In genomic region chr10:128547361-128548032, GRCm38 (mm10) we compare ENCODE assay signal across 8 mouse cellular contexts. TPM values are rescaled to one million over a fixed set of nuclear protein-coding genes. Genes with fewer than 3 reads are reported as not detected.
DNase-seq lines count a peak whose midpoint lies in the region; ATAC-seq and TF ChIP-seq lines count a peak whose summit lies in the region.

Gene Zc3h10 (minus strand): TSS chr10:128547774.

- peak; percentile 92 for ATAC-seq in forebrain, postnatal 0 days
- peak; percentile 90 for ATAC-seq in lung, embryonic 16.5 days (ENCODE audit: low read depth)

- H3K79me2 ChIP-seq in MEL (ENCODE audit: control insufficient read depth, insufficient read depth, low read length, poor library complexity): peaks cover 18% of the 10 kb centered on the region

- H3K9me3 ChIP-seq in MEL (replicated peaks; ENCODE audit: insufficient read depth, low read length): no peaks in the 10 kb centered on the region
- no peaks in the 10 kb centered on the region for H3K9me3 ChIP-seq in forebrain, postnatal 0 days (ENCODE audit: low read length)
- no peaks in the 10 kb centered on the region for H3K9me3 ChIP-seq in lung, embryonic 16.5 days (ENCODE audit: control insufficient read depth, low read length)

- H3K4me3 ChIP-seq in MEL (ENCODE audit: control insufficient read depth in 1 of 2, insufficient read depth in 1 of 2, low read depth in 2 of 2, low read length in 2 of 2): peak within 1 kb of the TSS; percentile 75 to 96
- peak within 1 kb of the TSS; percentile 79 for H3K4me3 ChIP-seq in cerebellum, adult 2 months (replicated peaks; ENCODE audit: insufficient read depth, low read depth, low read length)
- peak within 1 kb of the TSS; percentile 74 for H3K4me3 ChIP-seq in forebrain, postnatal 0 days (ENCODE audit: low read depth, low read length)
- peak within 1 kb of the TSS; percentile 88 for H3K4me3 ChIP-seq in lung, embryonic 16.5 days (ENCODE audit: low read length)

- peak within 1 kb of the TSS; percentile 84 for H3K4me2 ChIP-seq in forebrain, postnatal 0 days (ENCODE audit: low read depth)
- H3K4me2 ChIP-seq in lung, embryonic 16.5 days (ENCODE audit: low read depth, low read length): peak within 1 kb of the TSS; percentile 91

- peak within 1 kb of the TSS; percentile 97 for H3K27ac ChIP-seq in MEL (ENCODE audit: control insufficient read depth, low read depth, low read length)
- peak within 1 kb of the TSS; percentile 55 for H3K27ac ChIP-seq in cerebellum, adult 2 months (ENCODE audit: insufficient read depth, low read length)
- peak within 1 kb of the TSS; percentile 99 for H3K27ac ChIP-seq in forebrain, postnatal 0 days (ENCODE audit: low read depth, low read length)
- peak within 1 kb of the TSS; percentile 97 for H3K27ac ChIP-seq in lung, embryonic 16.5 days (ENCODE audit: low read length)

- H3K36me3 ChIP-seq in MEL (ENCODE audit: control insufficient read depth in 1 of 2, insufficient read depth in 2 of 2, low read length in 2 of 2): peaks cover 0 to 8% of the 10 kb centered on the region in 2 experiments; a peak in 2 of 4 replicates
- peaks cover 31% of the 10 kb centered on the region for H3K36me3 ChIP-seq in forebrain, postnatal 0 days (ENCODE audit: insufficient read depth)
- H3K36me3 ChIP-seq in lung, embryonic 16.5 days (ENCODE audit: control insufficient read depth, insufficient read depth, low read length): peaks cover 23% of the 10 kb centered on the region

- peak in 2 of 3 experiments; percentile 31 to 49; a peak in 4 of 6 replicates for TF ChIP-seq CTCF in MEL (IDR thresholded peaks at IDR 0.05 in 2 of 3, conservative IDR thresholded peaks at IDR 0.05 in 1 of 3; ENCODE audit: control insufficient read depth in 1 of 3, insufficient read depth in 1 of 3, low read depth in 2 of 3, low read length in 3 of 3, poor library complexity in 1 of 3, severe bottlenecking in 1 of 3)
- TF ChIP-seq CTCF in cerebellum, adult 2 months (IDR thresholded peaks at IDR 0.05; ENCODE audit: borderline replicate concordance, insufficient read depth, low read depth, low read length): no peak; the same call in 1 of the 2 replicates
- peak; percentile 73 for TF ChIP-seq CTCF in forebrain, postnatal 0 days (IDR thresholded peaks at IDR 0.05; ENCODE audit: low read depth)

- no peaks in the 10 kb centered on the region for H3K27me3 ChIP-seq in MEL (ENCODE audit: control insufficient read depth in 1 of 2, insufficient read depth in 2 of 2, low read length in 2 of 2)
- no peaks in the 10 kb centered on the region for H3K27me3 ChIP-seq in cerebellum, adult 2 months (ENCODE audit: control insufficient read depth, insufficient read depth, low read length)
- no peaks in the 10 kb centered on the region for H3K27me3 ChIP-seq in forebrain, postnatal 0 days (ENCODE audit: insufficient read depth, low read length)
- H3K27me3 ChIP-seq in lung, embryonic 16.5 days (ENCODE audit: control insufficient read depth, insufficient read depth, low read depth, low read length): no peaks in the 10 kb centered on the region

- under 1% methylated on average over 50 of the region's 50 CpGs for WGBS in cerebellum, adult 2 months
- WGBS in forebrain, postnatal 0 days: under 1% methylated on average over 48 of the region's 50 CpGs
- under 1% methylated on average over 42 of the region's 50 CpGs for WGBS in lung, embryonic 16.5 days

- peak; percentile 81 to 96 for TF ChIP-seq POLR2A in MEL (IDR thresholded peaks at IDR 0.05; ENCODE audit: control insufficient read depth in 1 of 2, insufficient read depth in 1 of 2, low read depth in 1 of 2, low read length in 2 of 2, poor library complexity in 1 of 2)
- TF ChIP-seq POLR2A in cerebellum, adult 2 months (IDR thresholded peaks at IDR 0.05; ENCODE audit: borderline replicate concordance, insufficient read depth, low read length): peak; percentile 68; the same call in 1 of the 2 replicates

- no peak for TF ChIP-seq RAD21 in MEL (IDR thresholded peaks at IDR 0.05; ENCODE audit: low read depth, low read length)

- peaks cover 0 to 16% of the 10 kb centered on the region in 2 experiments; a peak in 2 of 4 replicates for H3K4me1 ChIP-seq in MEL (ENCODE audit: control insufficient read depth in 1 of 2, insufficient read depth in 2 of 2, low read length in 2 of 2)
- peaks cover 3% of the 10 kb centered on the region; the same call in 1 of the 2 replicates for H3K4me1 ChIP-seq in cerebellum, adult 2 months (ENCODE audit: control insufficient read depth, insufficient read depth, low read length)
- peaks cover 7% of the 10 kb centered on the region; the same call in 1 of the 2 replicates for H3K4me1 ChIP-seq in forebrain, postnatal 0 days (ENCODE audit: insufficient read depth)
- peaks cover 10% of the 10 kb centered on the region for H3K4me1 ChIP-seq in lung, embryonic 16.5 days (replicated peaks; ENCODE audit: control insufficient read depth, insufficient read depth, low read length)

- H3K9ac ChIP-seq in MEL (ENCODE audit: control insufficient read depth, low read depth, low read length, poor library complexity, severe bottlenecking): peak within 1 kb of the TSS; percentile 100
- peak within 1 kb of the TSS; percentile 92 for H3K9ac ChIP-seq in forebrain, postnatal 0 days
- peak within 1 kb of the TSS; percentile 94 for H3K9ac ChIP-seq in lung, embryonic 16.5 days (ENCODE audit: low read length)

- peak; percentile 99 for DNase-seq in MEL (ENCODE audit: low read depth, low spot score)
- peak; percentile 94 to 98 for DNase-seq in cerebellum, adult 2 months
- peak; percentile 97 for DNase-seq in forebrain, postnatal 0 days
- peak; percentile 93 for DNase-seq in heart, postnatal 4 days
- peak; percentile 88 for DNase-seq in layer of hippocampus, adult 9-10 months (ENCODE audit: low spot score)
- peak; percentile 75 for DNase-seq in ovary, postnatal 10 days (ENCODE audit: low spot score)
- DNase-seq in thymus, postnatal 10 days (ENCODE audit: low spot score in 2 of 2): peak; percentile 94 to 96

- TF ChIP-seq EP300 in MEL (IDR thresholded peaks at IDR 0.05; ENCODE audit: low read depth in 1 of 2, low read length in 2 of 2): peak in 1 of 2 experiments; percentile 58; a peak in 2 of 4 replicates

TF ChIP-seq in MEL, 35 proteins besides CTCF, POLR2A, EP300 and RAD21 (continues in another document):
- peak; percentile 100 for TF ChIP-seq POLR2AphosphoS2 (IDR thresholded peaks at IDR 0.05; ENCODE audit: low read length)
- peak; percentile 81 for TF ChIP-seq NELFE (IDR thresholded peaks at IDR 0.05; ENCODE audit: low read depth, low read length)
- peak; percentile 99 for TF ChIP-seq HCFC1 (IDR thresholded peaks at IDR 0.05; ENCODE audit: low read depth, low read length)
- no peak; the same call in 1 of the 2 replicates for TF ChIP-seq CHD1 (IDR thresholded peaks at IDR 0.05; ENCODE audit: low read depth, low read length)
- peak; percentile 24; the same call in 1 of the 2 replicates for TF ChIP-seq BHLHE40 (IDR thresholded peaks at IDR 0.05; ENCODE audit: borderline replicate concordance, low read depth, low read length)
- peak; percentile 56 for TF ChIP-seq TBP (IDR thresholded peaks at IDR 0.05; ENCODE audit: low read depth, low read length)
- TF ChIP-seq ZKSCAN1 (IDR thresholded peaks at IDR 0.05; ENCODE audit: low read depth, low read length): no peak
- TF ChIP-seq ZMIZ1 (IDR thresholded peaks at IDR 0.05; ENCODE audit: low read depth, low read length): peak; percentile 98; the same call in 1 of the 2 replicates
- TF ChIP-seq POLR2AphosphoS5 (IDR thresholded peaks at IDR 0.05; ENCODE audit: borderline replicate concordance, low read depth, low read length): no peak
- TF ChIP-seq SIN3A (IDR thresholded peaks at IDR 0.05; ENCODE audit: low read length): peak; percentile 98
- TF ChIP-seq RCOR1 (IDR thresholded peaks at IDR 0.05; ENCODE audit: low read depth, low read length): peak; percentile 51; the same call in 1 of the 2 replicates
- TF ChIP-seq E2F4 (IDR thresholded peaks at IDR 0.05; ENCODE audit: borderline replicate concordance, low read depth, low read length): no peak
- peak; percentile 89 for TF ChIP-seq KAT2A (conservative IDR thresholded peaks at IDR 0.05; ENCODE audit: low read depth, low read length)
- peak; percentile 89 for TF ChIP-seq CHD2 (IDR thresholded peaks at IDR 0.05; ENCODE audit: low read length)
- TF ChIP-seq MAFK (IDR thresholded peaks at IDR 0.05; ENCODE audit: borderline replicate concordance, low read depth, low read length): no peak; the same call in 1 of the 2 replicates
- TF ChIP-seq ZNF384 (IDR thresholded peaks at IDR 0.05; ENCODE audit: low read depth, low read length): peak; percentile 80
- peak; percentile 66 for TF ChIP-seq USF1 (IDR thresholded peaks at IDR 0.05; ENCODE audit: low read depth, low read length)
- peak; percentile 28 for TF ChIP-seq SMC3 (IDR thresholded peaks at IDR 0.05; ENCODE audit: low read depth, low read length)
- no peak for TF ChIP-seq JUND (IDR thresholded peaks at IDR 0.05; ENCODE audit: low read depth, low read length)
- no peak for TF ChIP-seq ZC3H11A (IDR thresholded peaks at IDR 0.05; ENCODE audit: low read depth, low read length)
- TF ChIP-seq MYC (IDR thresholded peaks at IDR 0.05; ENCODE audit: low read depth, low read length): peak; percentile 80
- no peak for TF ChIP-seq TAL1 (IDR thresholded peaks at IDR 0.05; ENCODE audit: low read length)
- TF ChIP-seq GATA1 (IDR thresholded peaks at IDR 0.05; ENCODE audit: low read depth, low read length): no peak
- no peak for TF ChIP-seq USF2 (IDR thresholded peaks at IDR 0.05; ENCODE audit: borderline replicate concordance in 1 of 2, insufficient read depth in 1 of 2, low read depth in 1 of 2, low read length in 2 of 2)
- peak; percentile 61; the same call in 1 of the 2 replicates for TF ChIP-seq NRF1 (IDR thresholded peaks at IDR 0.05; ENCODE audit: insufficient read depth, low read depth, low read length, poor library complexity, severe bottlenecking)
- TF ChIP-seq TCF12 (IDR thresholded peaks at IDR 0.05; ENCODE audit: low read depth, low read length): peak; percentile 70; the same call in 1 of the 2 replicates
- peak; percentile 77 for TF ChIP-seq MYB (IDR thresholded peaks at IDR 0.05; ENCODE audit: low read depth, low read length)
- TF ChIP-seq UBTF (IDR thresholded peaks at IDR 0.05; ENCODE audit: borderline replicate concordance, insufficient read depth, low read depth, low read length): no peak

RNA-seq across cellular contexts. Expression of gene Zc3h10, which starts in this region (rescaled TPM):
- 14.2 and 14.6 TPM in 2 replicates for total RNA-seq in MEL (2012; rRNA removed)
- polyA plus RNA-seq in MEL (2012; ENCODE audit: insufficient read depth in 1 of 2, insufficient read length in 2 of 2, low read depth in 1 of 2, low replicate concordance in 2 of 2, missing spikeins in 1 of 2): 10 to 100 TPM in 1 of 2 experiments, not detected in 1; 17.3 TPM
- polyA plus RNA-seq in cerebellum, adult 2 months (2012; rRNA removed): 15.4 and 18.7 TPM in 2 replicates
- 15.0 and 20.6 TPM in 2 replicates for total RNA-seq in forebrain, postnatal 0 days (2014; rRNA removed)
- 12.7 and 12.8 TPM in 2 replicates for polyA plus RNA-seq in forebrain, postnatal 0 days (2015; fragmentation: Nextera tagmentation; extraction: Ambion mirVana)
- total RNA-seq in heart, postnatal 4 days (2021): 1 to 10 TPM; 6.9 to 8.3 TPM
- 10.9 and 11.9 TPM in 2 replicates for polyA plus RNA-seq in lung, embryonic 16.5 days (2015; fragmentation: Nextera tagmentation; extraction: Ambion mirVana)

Comparison
In these comparisons a context has a peak if more than half of its experiments do, and no peak if none do; other contexts are left out.
1. Peak in every context shown above with its lines: DNase-seq, ATAC-seq, H3K4me3 ChIP-seq and H3K27ac ChIP-seq.